Mouse (Mus musculus) fat pad, adult 2 months (tissue): Measurements from ENCODE around the gene Rassf10.

Experiments
- DNase-seq: peaks from one replicate; pipeline ENCODE4 v3.0.0-alpha.2; 2011; ENCODE audit warnings: low read depth, low spot score; ENCODE audit errors: extremely low read depth

The Rassf10 gene

GRCm38 (mm10) chr7:112956961-112957360, 3.2 kb downstream of the Rassf10 start:
- DNase-seq, result no peak

GRCm38 (mm10) chr7:112957630-112958029, 3.9 kb downstream of the Rassf10 start:
- DNase-seq, result peak; percentile 78

GRCm38 (mm10) chr7:112966382-112966781, 12.6 kb downstream of the Rassf10 start:
- DNase-seq, result no peak

- DNase-seq, result no peak
These were observed 13.0 kb downstream of the Rassf10 start for GRCm38 (mm10) chr7:112966786-112967185.

GRCm38 (mm10) chr7:112983316-112983715, 29.6 kb downstream of the Rassf10 start:
- no peak for DNase-seq

- peak; percentile 95 for DNase-seq
These were observed 31.2 kb downstream of the Rassf10 start for GRCm38 (mm10) chr7:112984704-112985577.

GRCm38 (mm10) chr7:112985578-112985949, 31.8 kb downstream of the Rassf10 start:
- no peak for DNase-seq

- peak; percentile 84 for DNase-seq
These were observed 39.2 kb downstream of the Rassf10 start for GRCm38 (mm10) chr7:112992928-112993327.

- DNase-seq, result no peak
These were observed 49.9 kb downstream of the Rassf10 start for GRCm38 (mm10) chr7:113003565-113004255.

- no peak for DNase-seq
These were observed 52.0 kb downstream of the Rassf10 start for GRCm38 (mm10) chr7:113005726-113006125.
